Mouse (Mus musculus) thymus, postnatal 4 days (tissue): ENCODE results near the gene Cd2bp2.

ENCODE experiments used
- DNase-seq: peaks from one replicate; pipeline ENCODE4 v3.0.0; 2021

Cd2bp2 gene

DNA sequence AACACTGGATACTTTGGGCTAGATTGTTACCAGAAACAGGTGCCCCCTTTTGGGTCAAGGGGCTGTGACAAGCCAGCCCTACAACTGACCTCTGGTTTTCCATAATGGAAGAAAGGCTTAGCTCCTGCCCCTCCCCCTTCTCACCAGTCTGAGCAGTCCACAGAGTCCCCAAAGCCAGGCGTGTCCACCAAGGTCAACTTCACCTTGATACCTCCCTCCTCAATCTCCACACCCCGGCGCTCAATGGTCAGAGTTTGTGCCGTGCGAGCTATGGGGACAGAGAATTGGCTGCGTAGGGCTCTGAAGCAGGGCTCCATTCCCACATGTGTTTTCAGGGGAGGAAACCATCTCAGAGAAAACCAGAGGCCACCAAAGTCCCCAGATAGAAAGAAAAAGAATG lies 21.6 kb upstream of the Cd2bp2 start:
- DNase-seq, result peak; percentile 45

- DNase-seq, result no peak
Observed at GRCm38 (mm10) chr7:127216307-127216706, 20.5 kb upstream of the Cd2bp2 start.

DNA sequence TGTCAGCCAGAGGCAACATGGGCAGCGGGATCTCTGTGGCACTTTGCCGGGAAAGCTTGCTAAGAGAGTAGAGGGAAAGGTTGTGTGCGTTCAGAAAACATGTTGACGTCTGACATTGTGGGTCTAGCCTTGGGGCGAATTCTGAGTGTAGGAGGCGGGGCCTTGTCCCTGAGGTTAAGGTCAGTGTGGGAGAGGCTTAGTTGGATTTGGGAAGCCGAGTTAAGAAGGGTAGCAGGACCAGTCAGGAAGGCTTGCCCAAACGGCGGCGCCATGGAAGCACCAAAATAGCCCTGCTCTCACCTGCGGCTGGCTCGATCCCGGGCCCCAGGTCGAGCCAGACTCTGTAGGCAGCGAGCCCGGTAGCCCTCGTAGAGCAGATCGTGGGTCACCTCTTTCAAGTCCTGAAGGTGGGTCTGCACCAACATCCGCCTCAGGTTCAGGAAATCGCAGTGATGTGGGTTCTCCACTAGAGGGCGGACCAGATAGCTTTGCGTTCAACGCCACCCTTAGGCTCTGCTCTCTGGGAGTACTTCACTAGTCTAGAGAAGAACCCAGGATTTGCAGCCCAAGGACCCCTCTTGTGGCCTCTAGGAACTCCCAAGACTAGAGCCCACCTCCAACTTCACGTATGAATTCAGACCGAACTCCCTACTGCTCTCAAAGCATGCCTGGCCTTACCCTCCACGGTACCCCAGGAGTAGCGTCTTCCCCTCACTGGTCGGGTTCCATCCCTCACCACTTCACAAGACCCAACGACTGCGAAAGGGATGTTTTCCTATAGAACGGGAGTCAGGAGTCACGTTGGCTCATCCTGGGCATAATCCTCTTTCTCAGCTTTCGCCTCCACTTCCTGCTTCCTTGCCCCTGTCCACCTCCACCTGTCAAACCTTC lies 19.4 kb upstream of the Cd2bp2 start:
- DNase-seq, result peak; percentile 76

- no peak for DNase-seq
Observed at GRCm38 (mm10) chr7:127214521-127214920, 18.7 kb upstream of the Cd2bp2 start.

- DNase-seq, result no peak
Observed at GRCm38 (mm10) chr7:127213930-127214329, 18.1 kb upstream of the Cd2bp2 start.

GRCm38 (mm10) chr7:127213485-127213884 lies 17.6 kb upstream of the Cd2bp2 start:
- DNase-seq, result peak; percentile 65

GRCm38 (mm10) chr7:127212432-127213250 lies 16.8 kb upstream of the Cd2bp2 start:
- no peak for DNase-seq

DNA sequence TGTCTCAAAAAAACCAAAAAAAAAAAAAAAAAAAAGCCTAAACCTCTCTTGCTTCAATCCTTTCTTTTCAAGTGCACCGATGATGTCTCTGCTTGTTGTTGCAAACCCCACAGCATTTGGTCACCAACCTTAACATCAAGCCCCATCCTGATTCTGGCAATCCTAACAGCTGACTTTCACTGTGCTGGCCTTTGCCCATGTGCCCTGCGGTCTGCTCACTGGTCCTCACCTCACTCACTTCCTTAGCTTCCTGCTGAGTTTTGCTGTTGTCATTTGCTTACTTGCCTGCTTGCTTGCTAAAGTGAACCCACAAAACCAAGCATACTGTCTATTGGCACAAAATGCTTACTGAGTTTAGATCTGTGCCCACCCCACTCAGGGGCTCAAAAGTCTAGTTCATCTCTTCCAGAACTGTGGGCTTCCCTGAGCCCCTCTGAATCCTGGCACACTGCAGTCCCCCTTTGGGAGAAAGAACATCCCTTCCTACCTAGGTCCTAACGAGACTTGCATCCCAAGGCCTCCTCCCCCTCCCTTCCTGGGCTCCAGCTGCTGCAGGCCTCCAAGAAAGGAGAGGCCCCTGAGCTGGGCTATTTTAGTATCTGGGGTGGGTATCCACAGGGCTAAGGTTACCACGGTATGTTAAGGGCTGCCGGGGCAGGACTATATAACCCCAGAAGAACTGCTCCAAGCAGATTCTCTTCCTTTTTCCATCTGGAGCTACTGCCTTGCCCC lies 15.3 kb upstream of the Cd2bp2 start:
- DNase-seq, result no peak

GRCm38 (mm10) chr7:127210266-127210665 lies 14.4 kb upstream of the Cd2bp2 start:
- DNase-seq, result peak; percentile 59

- DNase-seq, result no peak
Observed at GRCm38 (mm10) chr7:127209851-127210250, 14.0 kb upstream of the Cd2bp2 start.

DNA sequence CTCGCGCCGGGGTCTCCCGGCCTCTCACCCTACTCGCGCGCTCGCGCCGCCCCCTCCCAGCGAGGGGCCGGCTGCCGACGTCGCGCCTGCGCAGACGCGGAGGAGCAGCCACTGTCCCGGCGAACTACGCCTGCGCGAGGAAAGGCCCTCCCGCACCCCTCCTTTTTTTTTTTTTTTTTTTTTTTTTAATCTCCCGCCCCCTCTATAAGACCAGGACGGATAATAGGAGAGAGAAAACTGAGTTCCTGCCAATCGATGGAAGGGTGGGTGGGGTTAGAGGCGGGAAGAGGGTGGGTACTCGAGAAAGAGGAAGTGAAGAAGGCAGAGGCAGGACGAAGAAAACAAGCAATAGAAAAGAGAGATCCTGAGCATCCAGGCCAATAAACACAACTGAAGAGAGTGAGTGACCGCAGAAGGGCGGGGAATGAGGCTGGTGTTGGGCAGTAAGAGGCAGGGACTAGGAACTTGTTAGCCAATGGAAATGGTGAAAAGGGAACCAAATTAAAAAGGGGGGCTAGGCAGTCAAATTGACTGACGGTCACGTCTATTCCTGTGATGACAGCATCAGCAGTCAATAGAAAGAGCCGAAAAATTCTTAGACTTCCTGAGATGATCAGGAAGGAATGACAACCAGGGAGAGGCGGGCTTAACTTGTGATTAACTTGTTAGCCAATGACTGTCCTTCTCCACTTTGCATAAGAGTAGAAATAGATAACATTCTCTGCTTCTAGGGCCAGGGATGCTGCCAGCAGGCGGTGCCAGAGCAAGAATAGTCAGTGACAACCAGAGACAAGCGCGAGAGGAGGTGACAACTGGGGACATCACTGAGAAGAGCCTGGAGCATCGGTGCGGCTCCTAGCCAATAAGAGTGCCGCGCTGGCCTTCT lies 12.9 kb upstream of the Cd2bp2 start, which contains the start of gene Mylpf:
Gene Mylpf (plus strand): TSS at position 338 of the 886 bp plus-strand sequence.
- peak; percentile 98 for DNase-seq

DNA sequence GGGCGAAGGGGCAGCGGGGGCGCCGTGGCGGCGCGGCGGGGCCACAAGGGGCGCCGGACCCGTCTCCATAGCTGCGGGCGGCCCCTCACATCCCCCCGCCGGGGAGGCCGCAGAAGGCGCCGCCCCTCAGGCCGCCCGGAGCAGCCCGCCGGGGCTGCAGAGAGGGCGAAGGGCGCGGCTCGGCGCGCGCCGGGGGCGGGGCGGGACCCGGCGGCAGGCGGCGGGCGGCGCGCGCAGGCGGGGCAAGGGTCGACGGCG lies 12.4 kb upstream of the Cd2bp2 start, which contains the start of gene Tbc1d10b:
Gene Tbc1d10b (minus strand): TSS at position 174 of the 258 bp plus-strand sequence.
- no peak for DNase-seq

- DNase-seq, result no peak
Observed at GRCm38 (mm10) chr7:127207374-127208294, 11.8 kb upstream of the Cd2bp2 start.

GRCm38 (mm10) chr7:127206606-127207005 lies 10.8 kb upstream of the Cd2bp2 start:
- no peak for DNase-seq

DNA sequence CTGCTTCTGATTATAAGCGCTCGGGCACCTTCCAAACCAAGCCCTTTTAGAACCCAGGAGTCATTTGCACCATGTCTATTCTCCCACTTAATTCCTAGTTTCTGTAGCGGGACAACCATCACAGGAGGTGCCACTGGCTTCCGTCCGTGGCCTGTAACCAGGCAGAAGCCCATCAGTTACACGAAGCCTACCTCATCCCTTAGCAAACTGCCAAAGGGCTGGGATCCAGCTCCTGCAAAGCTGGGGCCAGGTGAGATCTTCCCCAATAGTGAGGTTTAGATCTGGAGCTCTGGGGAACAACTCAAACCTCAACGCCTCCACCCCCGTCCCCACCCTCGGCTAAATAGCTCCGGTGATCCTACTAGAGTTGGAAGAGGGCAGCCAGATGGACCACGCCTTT lies 634 bp upstream of the Cd2bp2 start:
- DNase-seq, result no peak

DNA sequence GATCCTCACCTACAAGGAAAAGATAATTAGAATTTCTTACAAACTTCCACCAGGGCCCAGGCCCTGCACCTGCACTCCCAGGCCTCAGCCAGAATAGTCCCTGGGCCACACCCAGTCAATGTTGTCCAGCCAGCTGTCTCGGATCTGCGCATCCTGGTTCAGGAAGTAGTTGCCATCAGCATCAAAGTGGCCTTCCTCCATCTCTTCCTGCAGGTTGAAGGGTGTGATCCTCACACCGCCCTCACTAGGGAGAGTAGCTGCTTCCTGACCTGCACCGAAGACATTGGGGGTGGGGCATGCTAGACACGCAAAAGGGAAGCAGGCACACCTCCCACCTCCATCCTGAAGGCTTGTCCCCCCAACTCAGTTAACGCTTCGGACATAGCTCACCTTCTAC lies 1.2 kb downstream of the Cd2bp2 start:
- no peak for DNase-seq

- DNase-seq, result no peak
Observed at GRCm38 (mm10) chr7:127194011-127194632, 1.7 kb downstream of the Cd2bp2 start.

- DNase-seq, result no peak
Observed at GRCm38 (mm10) chr7:127192989-127193388, 2.9 kb downstream of the Cd2bp2 start.

DNA sequence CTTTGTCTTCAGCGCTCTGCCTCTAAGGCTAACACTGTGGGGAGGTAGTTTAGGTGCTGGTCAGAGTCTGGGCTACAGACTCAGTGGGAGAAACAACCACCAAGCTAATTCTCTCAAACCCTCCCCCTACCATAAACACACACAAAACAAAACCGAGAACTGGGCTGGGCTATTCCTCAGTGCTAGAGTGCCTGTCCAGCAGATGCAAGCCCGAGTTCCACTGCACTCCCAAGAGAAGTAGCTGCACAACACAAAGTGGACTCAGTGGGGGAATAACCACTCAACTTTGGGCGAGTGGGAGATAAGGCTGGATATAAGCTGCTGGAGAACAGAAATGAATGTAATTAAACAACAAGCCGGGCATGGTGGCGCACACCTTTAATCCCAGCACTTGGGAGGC lies 5.2 kb downstream of the Cd2bp2 start:
- no peak for DNase-seq
